Mouse (Mus musculus) gastrocnemius, postnatal 14 days (tissue): Measurements from ENCODE around the gene Hnrnpa3. TPM values are rescaled to one million over a fixed set of nuclear protein-coding genes. Genes with fewer than 3 reads are reported as not detected.

Experiments used
- microRNA-seq, 2 experiments: library from miRNA; unstranded; fragments of <30 nt; microRNA quantifications; one replicate each; pipeline ENCODE4 v1.2.0; 2021
- total RNA-seq, 2 experiments: library from RNA; stranded (reverse); gene quantifications; 2 replicates each; pipeline ENCODE4 v1.2.3; 2021

Hnrnpa3 gene
- total RNA-seq, 2 experiments from 2014 or later = 144 to 187 TPM

Small RNAs within 50 kb of the gene (microRNA-seq; reads per million reads assigned to microRNA genes)
- 0 reads per million in 2 experiments for gene Gm24574

Other genes with a start within 250 kb of the Hnrnpa3 start
- 10 to 100 TPM; 25.6 to 31.3 TPM for gene Nfe2l2, start 45.4 kb downstream of the Hnrnpa3 start, total RNA-seq
- gene Agps, start 172.9 kb downstream of the Hnrnpa3 start, total RNA-seq = 10 to 100 TPM; 23.0 to 25.9 TPM